Mouse (Mus musculus): Measurements from ENCODE around the gene Utp4.

DNA sequence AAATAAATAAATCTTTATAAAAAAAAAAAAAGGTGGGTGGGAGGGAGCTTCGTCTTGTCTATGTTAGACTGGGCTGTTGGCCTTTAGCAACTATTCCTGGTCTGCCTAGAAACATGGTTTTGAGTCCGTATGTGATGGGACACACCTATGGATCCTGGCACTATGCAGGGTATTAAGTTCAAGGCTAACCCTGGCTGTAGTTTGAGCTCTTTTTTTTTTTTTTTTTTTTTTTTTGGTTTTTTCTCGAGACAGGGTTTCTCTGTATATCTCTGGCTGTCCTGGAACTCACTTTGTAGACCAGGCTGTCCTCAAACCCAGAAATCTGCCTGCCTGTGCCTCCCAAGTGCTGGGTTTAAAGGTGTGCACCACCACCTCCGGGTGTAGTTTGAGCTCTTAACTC lies 30.6 kb downstream of the Utp4 start:
- TF ChIP-seq TAL1 (IDR thresholded peaks at IDR 0.05; ENCODE audit: low read length) (no peak), GATA1 (IDR thresholded peaks at IDR 0.05; ENCODE audit: low read length) (no peak)

Data from erythroblast, embryonic 14.5 days (primary cell).